Mouse (Mus musculus): Measurements from ENCODE around the gene Tmem53. TPM values are rescaled to one million over a fixed set of nuclear protein-coding genes. Genes with fewer than 3 reads are reported as not detected.

Gene Tmem53
- total and polyA plus RNA-seq, 3 experiments: 0.65 to 1.3 TPM; not detected in 1

GRCm38 (mm10) chr4:117297819-117298218 is 46.1 kb downstream of the Tmem53 start:
- no peak for DNase-seq (ENCODE audit: low read depth, low spot score)
- Histone ChIP-seq H3K9me3 (replicated peaks; ENCODE audit: insufficient read depth, low read length) (no peaks in the 10 kb centered on the region), H3K79me2 (ENCODE audit: control insufficient read depth, insufficient read depth, low read length, poor library complexity) (no peaks in the 10 kb centered on the region), H3K27ac (ENCODE audit: control insufficient read depth, low read depth, low read length) (no peak overlapping the region), H3K9ac (ENCODE audit: control insufficient read depth, low read depth, low read length, poor library complexity, severe bottlenecking) (no peak overlapping the region), H3K4me3 (ENCODE audit: control insufficient read depth in 1 of 2, insufficient read depth in 1 of 2, low read depth in 2 of 2, low read length in 2 of 2) (no peak overlapping the region), H3K4me1 (ENCODE audit: control insufficient read depth in 1 of 2, insufficient read depth in 2 of 2, low read length in 2 of 2) (no peaks in the 10 kb centered on the region), H3K27me3 (ENCODE audit: control insufficient read depth in 1 of 2, insufficient read depth in 2 of 2, low read length in 2 of 2) (peaks cover under 1 to 5% of the 10 kb centered on the region in 2 experiments; a peak in 3 of 4 replicates), H3K36me3 (ENCODE audit: control insufficient read depth in 1 of 2, insufficient read depth in 2 of 2, low read length in 2 of 2) (no peaks in the 10 kb centered on the region)
- TF ChIP-seq GABPA (IDR thresholded peaks at IDR 0.05; ENCODE audit: low read depth, low read length) (no peak), GATA1 (IDR thresholded peaks at IDR 0.05; ENCODE audit: low read depth, low read length) (no peak), POLR2AphosphoS2 (IDR thresholded peaks at IDR 0.05; ENCODE audit: low read length) (no peak), ZMIZ1 (IDR thresholded peaks at IDR 0.05; ENCODE audit: low read depth, low read length) (no peak), MAFK (IDR thresholded peaks at IDR 0.05; ENCODE audit: borderline replicate concordance, low read depth, low read length) (no peak), MXI1 (IDR thresholded peaks at IDR 0.05; ENCODE audit: low read depth, low read length) (no peak), NRF1 (IDR thresholded peaks at IDR 0.05; ENCODE audit: insufficient read depth, low read depth, low read length, poor library complexity, severe bottlenecking) (no peak), CHD2 (IDR thresholded peaks at IDR 0.05; ENCODE audit: low read length) (no peak), NELFE (IDR thresholded peaks at IDR 0.05; ENCODE audit: low read depth, low read length) (no peak), POLR2A (IDR thresholded peaks at IDR 0.05; ENCODE audit: control insufficient read depth in 1 of 2, insufficient read depth in 1 of 2, low read depth in 1 of 2, low read length in 2 of 2, poor library complexity in 1 of 2) (no peak), RCOR1 (IDR thresholded peaks at IDR 0.05; ENCODE audit: low read depth, low read length) (no peak), E2F4 (IDR thresholded peaks at IDR 0.05; ENCODE audit: borderline replicate concordance, low read depth, low read length) (no peak)

- DNase-seq (ENCODE audit: low read depth, low spot score): no peak
- Histone ChIP-seq H3K79me2 (ENCODE audit: control insufficient read depth, insufficient read depth, low read length, poor library complexity) (no peaks in the 10 kb centered on the region), H3K4me3 (ENCODE audit: control insufficient read depth in 1 of 2, insufficient read depth in 1 of 2, low read depth in 2 of 2, low read length in 2 of 2) (no peak overlapping the region), H3K27me3 (ENCODE audit: control insufficient read depth in 1 of 2, insufficient read depth in 2 of 2, low read length in 2 of 2) (peaks cover 3 to 5% of the 10 kb centered on the region in 2 experiments; a peak in 3 of 4 replicates), H3K9ac (ENCODE audit: control insufficient read depth, low read depth, low read length, poor library complexity, severe bottlenecking) (no peak overlapping the region), H3K4me1 (ENCODE audit: control insufficient read depth in 1 of 2, insufficient read depth in 2 of 2, low read length in 2 of 2) (no peaks in the 10 kb centered on the region), H3K36me3 (ENCODE audit: control insufficient read depth in 1 of 2, insufficient read depth in 2 of 2, low read length in 2 of 2) (no peaks in the 10 kb centered on the region), H3K9me3 (replicated peaks; ENCODE audit: insufficient read depth, low read length) (no peaks in the 10 kb centered on the region), H3K27ac (ENCODE audit: control insufficient read depth, low read depth, low read length) (no peak overlapping the region)
- TF ChIP-seq KAT2A (conservative IDR thresholded peaks at IDR 0.05; ENCODE audit: low read depth, low read length) (no peak), MAX (IDR thresholded peaks at IDR 0.05; ENCODE audit: low read length) (no peak), GABPA (IDR thresholded peaks at IDR 0.05; ENCODE audit: low read depth, low read length) (no peak), SIN3A (IDR thresholded peaks at IDR 0.05; ENCODE audit: low read length) (no peak), CHD1 (IDR thresholded peaks at IDR 0.05; ENCODE audit: low read depth, low read length) (no peak), HCFC1 (IDR thresholded peaks at IDR 0.05; ENCODE audit: low read depth, low read length) (no peak), EP300 (IDR thresholded peaks at IDR 0.05; ENCODE audit: low read depth in 1 of 2, low read length in 2 of 2) (no peak), ZC3H11A (IDR thresholded peaks at IDR 0.05; ENCODE audit: low read depth, low read length) (no peak), TAL1 (IDR thresholded peaks at IDR 0.05; ENCODE audit: low read length) (no peak), ELF1 (IDR thresholded peaks at IDR 0.05; ENCODE audit: low read depth, low read length) (no peak), UBTF (IDR thresholded peaks at IDR 0.05; ENCODE audit: borderline replicate concordance, insufficient read depth, low read depth, low read length) (no peak), MAFK (IDR thresholded peaks at IDR 0.05; ENCODE audit: borderline replicate concordance, low read depth, low read length) (no peak), JUND (IDR thresholded peaks at IDR 0.05; ENCODE audit: low read depth, low read length) (no peak), GATA1 (IDR thresholded peaks at IDR 0.05; ENCODE audit: low read depth, low read length) (no peak)
Measured at GRCm38 (mm10) chr4:117299921-117300320, 48.2 kb downstream of the Tmem53 start.
